Mouse (Mus musculus): ENCODE results near the gene Cry1.

The Cry1 gene

GRCm38 (mm10) chr10:85184964-85185608 is at the start of gene Cry1:
TSS of gene Cry1 (minus strand) at chr10:85185064.
- peak; percentile 97 for DNase-seq

GRCm38 (mm10) chr10:85221771-85222050 is 36.8 kb upstream of the Cry1 start:
- DNase-seq = peak; percentile 26

- peak; percentile 89 for DNase-seq
Measured at GRCm38 (mm10) chr10:85220918-85221770, 36.3 kb upstream of the Cry1 start.

GRCm38 (mm10) chr10:85214847-85215246 is 30.0 kb upstream of the Cry1 start:
- peak; percentile 7 for DNase-seq

- DNase-seq = no peak
Measured at GRCm38 (mm10) chr10:85211673-85212072, 26.8 kb upstream of the Cry1 start.

GRCm38 (mm10) chr10:85210125-85210524 is 25.3 kb upstream of the Cry1 start:
- DNase-seq = no peak

- DNase-seq = no peak
Measured at GRCm38 (mm10) chr10:85209119-85209605, 24.3 kb upstream of the Cry1 start.

- DNase-seq = no peak
Measured at GRCm38 (mm10) chr10:85205316-85205715, 20.5 kb upstream of the Cry1 start.

GRCm38 (mm10) chr10:85204255-85204855 is 19.5 kb upstream of the Cry1 start:
- no peak for DNase-seq

GRCm38 (mm10) chr10:85194528-85194927 is 9.7 kb upstream of the Cry1 start:
- no peak for DNase-seq

- DNase-seq = no peak
Measured at GRCm38 (mm10) chr10:85193321-85193720, 8.5 kb upstream of the Cry1 start.

GRCm38 (mm10) chr10:85190652-85191051 is 5.8 kb upstream of the Cry1 start:
- peak; percentile 32 for DNase-seq

- DNase-seq = no peak
Measured at GRCm38 (mm10) chr10:85189966-85190365, 5.1 kb upstream of the Cry1 start.

GRCm38 (mm10) chr10:85186499-85186794 is 1.6 kb upstream of the Cry1 start:
- peak; percentile 30 for DNase-seq

GRCm38 (mm10) chr10:85185639-85186498 is 1.0 kb upstream of the Cry1 start:
- peak; percentile 65 for DNase-seq

GRCm38 (mm10) chr10:85184201-85184963 is 482 bp downstream of the Cry1 start:
- DNase-seq = peak; percentile 74

- DNase-seq = peak; percentile 43
Measured at GRCm38 (mm10) chr10:85183619-85184018, 1.2 kb downstream of the Cry1 start.

GRCm38 (mm10) chr10:85182766-85183165 is 2.1 kb downstream of the Cry1 start:
- peak; percentile 45 for DNase-seq

- no peak for DNase-seq
Measured at GRCm38 (mm10) chr10:85176640-85177039, 8.2 kb downstream of the Cry1 start.

GRCm38 (mm10) chr10:85165306-85165705 is 19.6 kb downstream of the Cry1 start:
- no peak for DNase-seq

- DNase-seq = no peak
Measured at GRCm38 (mm10) chr10:85164791-85165190, 20.1 kb downstream of the Cry1 start.

GRCm38 (mm10) chr10:85161745-85162351 is 23.0 kb downstream of the Cry1 start:
- DNase-seq = no peak

Data from cerebellum, adult 11-12 months (tissue).